Mouse (Mus musculus): ENCODE data around the gene Ubac2.

DNA sequence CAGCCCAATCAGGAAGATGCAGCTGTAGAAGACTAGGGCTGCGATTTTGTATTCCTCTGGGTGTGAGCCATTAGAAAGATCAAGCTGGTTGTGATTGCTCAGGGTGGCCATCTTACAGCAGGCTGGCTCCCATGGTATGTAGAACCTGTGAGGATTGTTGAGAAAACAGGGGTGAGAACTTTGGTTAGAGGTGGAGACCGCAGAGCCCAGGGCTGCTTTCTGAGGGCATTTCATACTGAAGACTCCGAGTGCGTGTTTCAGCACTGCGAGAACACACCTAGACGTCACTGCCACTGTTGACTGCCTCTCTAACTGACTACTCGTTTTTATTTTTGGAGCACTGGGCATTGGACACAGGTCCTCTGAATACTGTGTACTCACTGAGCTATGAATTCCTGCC is 34.1 kb downstream of the Ubac2 start:
- TF ChIP-seq EP300 (IDR thresholded peaks at IDR 0.05; ENCODE audit: low read depth) (no peak), CTCF (IDR thresholded peaks at IDR 0.05; ENCODE audit: low read depth) (no peak)
